Mouse (Mus musculus) limb, embryonic 11.5 days (tissue): ENCODE data around the gene Specc1. TPM values are rescaled to one million over a fixed set of nuclear protein-coding genes. Genes with fewer than 3 reads are reported as not detected.

Experiments
- ATAC-seq: fragments of 200-750 bp; cut with Nextera tagmentation; 2 replicates; pipeline ENCODE4 v1.8.0; 2017; ENCODE audit warnings: low read depth; ENCODE audit not compliant: insufficient number of reproducible peaks, low FRiP score, low TSS enrichment
- DNase-seq: peaks from one replicate; pipeline ENCODE4 v3.0.0-alpha.2; 2015; ENCODE audit warnings: low spot score
- H3K27ac ChIP-seq: fragments of 300-500 bp; sonication (generic); replicated peaks from 2 replicates; pipeline ENCODE4 v1.5.1; 2014; ENCODE audit warnings: low read depth, mild to moderate bottlenecking, low read length
- H3K27me3 ChIP-seq: fragments of 300-500 bp; sonication (generic); 2 replicates; pipeline ENCODE4 v1.6.1; 2014; ENCODE audit warnings: mild to moderate bottlenecking, low read length, mixed read lengths; ENCODE audit not compliant: control insufficient read depth, insufficient read depth
- H3K36me3 ChIP-seq: fragments of 300-500 bp; sonication (generic); 2 replicates; pipeline ENCODE4 v1.6.1; 2014; ENCODE audit warnings: mild to moderate bottlenecking, low read length, moderate library complexity, mixed read lengths; ENCODE audit not compliant: control insufficient read depth, insufficient read depth
- H3K4me1 ChIP-seq: fragments of 300-500 bp; sonication (generic); 2 replicates; pipeline ENCODE4 v1.6.1; 2014; ENCODE audit warnings: low read length, mixed read lengths; ENCODE audit not compliant: control insufficient read depth, insufficient read depth
- H3K4me2 ChIP-seq: fragments of 300-500 bp; sonication (generic); 2 replicates; pipeline ENCODE4 v1.6.1; 2014; ENCODE audit warnings: low read depth, mild to moderate bottlenecking, moderate library complexity; ENCODE audit not compliant: severe bottlenecking
- H3K4me3 ChIP-seq: fragments of 300-500 bp; sonication (generic); 2 replicates; pipeline ENCODE4 v1.5.1; 2014; ENCODE audit warnings: low read depth, low read length
- H3K9ac ChIP-seq: fragments of 300-500 bp; sonication (generic); 2 replicates; pipeline ENCODE4 v1.6.1; 2014; ENCODE audit warnings: mild to moderate bottlenecking, low read length
- H3K9me3 ChIP-seq: fragments of 300-500 bp; sonication (generic); 2 replicates; pipeline ENCODE4 v1.6.1; 2016; ENCODE audit warnings: low read length; ENCODE audit not compliant: control insufficient read depth
- WGBS: fragments of 180-500 bp; shearing (Covaris S2); extraction: QIAGEN DNeasy Blood & Tissue Kit; methylation state at CpG from one replicate; pipeline ENCODE4 v1.1.7; 2014; 5-methylcytosine and 5-hydroxymethylcytosine counted together
- polyA plus RNA-seq: library from polyadenylated mRNA; unstranded; fragments of >200 nt; fragmentation: Nextera tagmentation; extraction: Ambion mirVana; gene quantifications from 2 replicates; pipeline ENCODE4 v1.2.1, GENCODE M21; 2014

Specc1 gene
- polyA plus RNA-seq, 1 experiment from 2014 or later: 17.8 TPM

GRCm38 (mm10) chr11:62010625-62011231 is 54.2 kb downstream of the Specc1 start:
- ATAC-seq (no peak), DNase-seq (no peak)
- WGBS: 71% methylated on average over 16 of the region's 16 CpGs
- Histone ChIP-seq H3K9me3 (no peaks in the 10 kb centered on the region), H3K27me3 (no peaks in the 10 kb centered on the region), H3K36me3 (no peaks in the 10 kb centered on the region), H3K4me3 (no peak overlapping the region), H3K27ac (no peak overlapping the region), H3K9ac (no peak overlapping the region), H3K4me1 (no peaks in the 10 kb centered on the region), H3K4me2 (no peak overlapping the region)

DNA sequence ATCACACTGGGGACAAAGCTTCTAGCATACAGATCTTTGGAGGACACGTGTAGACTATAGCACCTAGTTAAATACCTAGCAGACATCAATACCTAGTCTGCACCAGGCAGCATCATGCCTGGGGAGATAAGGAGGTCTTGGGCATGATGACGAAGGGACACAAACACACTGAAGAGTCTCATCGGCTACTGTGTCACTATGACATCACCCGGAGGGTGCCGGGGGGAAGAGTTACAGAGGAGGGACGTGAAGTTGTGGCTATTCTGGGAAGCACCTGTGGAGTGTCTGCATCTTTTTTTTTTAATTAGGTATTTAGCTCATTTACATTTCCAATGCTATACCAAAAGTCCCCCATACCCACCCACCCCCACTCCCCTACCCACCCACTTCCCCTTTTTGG is 55.5 kb downstream of the Specc1 start:
- WGBS: 91% methylated on average over 6 of the region's 6 CpGs

GRCm38 (mm10) chr11:62013449-62013848 is 56.9 kb downstream of the Specc1 start:
- H3K4me1 ChIP-seq: no peaks in the 10 kb centered on the region
- DNase-seq (no peak), ATAC-seq (no peak)
- WGBS: 77% methylated on average over 3 of the region's 3 CpGs
- no peak overlapping the region for H3K9ac ChIP-seq
- no peaks in the 10 kb centered on the region for H3K36me3 ChIP-seq
- H3K4me2 ChIP-seq: no peak overlapping the region
- H3K4me3 ChIP-seq: no peak overlapping the region
- no peaks in the 10 kb centered on the region for H3K9me3 ChIP-seq
- no peaks in the 10 kb centered on the region for H3K27me3 ChIP-seq
- no peak overlapping the region for H3K27ac ChIP-seq

More for the DNA sequence above, 55.5 kb downstream of the Specc1 start:
- ATAC-seq (no peak), DNase-seq (no peak)
- Histone ChIP-seq H3K27ac (no peak overlapping the region), H3K9me3 (no peaks in the 10 kb centered on the region), H3K9ac (no peak overlapping the region), H3K36me3 (no peaks in the 10 kb centered on the region), H3K4me3 (no peak overlapping the region), H3K4me2 (no peak overlapping the region), H3K4me1 (no peaks in the 10 kb centered on the region), H3K27me3 (no peaks in the 10 kb centered on the region)

GRCm38 (mm10) chr11:62015071-62015654 is 58.6 kb downstream of the Specc1 start:
- Histone ChIP-seq H3K36me3 (no peaks in the 10 kb centered on the region), H3K9me3 (no peaks in the 10 kb centered on the region), H3K27me3 (no peaks in the 10 kb centered on the region), H3K4me2 (no peak overlapping the region), H3K27ac (no peak overlapping the region), H3K4me1 (no peaks in the 10 kb centered on the region), H3K4me3 (no peak overlapping the region), H3K9ac (no peak overlapping the region)
- WGBS: 61% methylated on average over 13 of the region's 13 CpGs
- ATAC-seq (no peak), DNase-seq (no peak)

DNA sequence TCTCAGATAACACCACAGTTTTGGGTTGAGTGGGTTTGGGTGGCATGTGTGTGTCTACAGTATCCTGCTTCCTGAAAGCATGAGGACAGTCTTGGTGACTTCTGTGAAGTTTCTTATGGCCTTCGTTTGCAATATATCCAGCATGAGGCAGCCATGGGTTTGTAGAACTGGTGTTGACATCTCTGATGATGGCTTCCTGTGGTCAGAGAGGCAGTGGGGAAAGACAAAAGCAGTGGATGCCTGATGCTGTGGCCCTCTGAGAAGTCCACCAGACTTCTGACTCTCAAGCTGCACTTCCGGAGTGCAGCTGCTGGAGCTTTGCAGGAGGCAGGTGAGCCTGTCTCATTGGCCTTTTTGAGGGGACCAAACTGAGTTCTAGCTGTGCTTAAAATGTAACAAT is 60.4 kb downstream of the Specc1 start:
- WGBS: 81% methylated on average over 2 of the region's 2 CpGs
- Histone ChIP-seq H3K4me1 (no peaks in the 10 kb centered on the region), H3K27me3 (no peaks in the 10 kb centered on the region), H3K27ac (no peak overlapping the region), H3K9ac (no peak overlapping the region), H3K4me2 (no peak overlapping the region), H3K9me3 (no peaks in the 10 kb centered on the region), H3K4me3 (no peak overlapping the region), H3K36me3 (no peaks in the 10 kb centered on the region)
- ATAC-seq (no peak), DNase-seq (no peak)

DNA sequence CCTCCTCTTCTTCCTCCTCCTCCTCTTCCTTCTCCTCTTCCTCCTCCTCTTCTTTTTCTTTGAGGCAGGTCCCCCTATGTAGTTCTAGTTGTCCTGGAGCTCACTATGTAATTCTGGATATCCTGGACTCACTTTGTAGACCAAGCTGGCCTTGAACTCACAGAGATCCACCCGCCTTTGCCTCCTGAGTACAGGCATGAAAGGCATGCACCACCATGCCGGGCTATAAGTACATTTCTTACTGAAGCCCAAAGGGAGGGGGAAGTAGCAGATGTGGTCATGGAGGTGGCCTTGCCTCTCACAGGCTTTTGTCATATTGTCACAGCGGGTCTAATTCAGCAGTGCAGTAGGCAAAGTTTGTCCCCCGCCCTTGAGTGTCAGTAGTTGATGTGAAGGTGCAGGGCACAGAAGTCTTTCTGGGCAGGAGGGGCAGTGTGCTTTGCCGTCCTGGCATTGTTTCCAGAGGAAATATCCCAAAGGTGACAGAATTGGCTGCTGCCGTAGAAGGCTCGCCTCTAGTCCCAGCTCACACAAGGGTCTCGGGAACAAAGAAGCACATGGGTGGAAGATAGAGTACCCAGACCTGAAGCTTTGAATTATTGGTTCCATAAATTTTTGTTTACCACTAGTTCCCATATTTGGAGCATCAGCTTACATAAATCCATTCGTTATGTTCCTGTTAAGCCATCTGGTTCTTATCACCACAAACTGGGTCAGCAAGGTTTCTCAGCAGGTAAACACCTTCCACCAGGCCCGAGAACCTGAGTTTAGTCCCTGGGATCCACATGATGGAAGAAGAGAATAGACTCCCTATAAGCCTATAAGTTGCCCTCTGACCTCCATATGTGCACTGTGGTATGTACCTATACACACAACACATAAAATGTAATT is 62.0 kb downstream of the Specc1 start:
- Histone ChIP-seq H3K9ac (no peak overlapping the region), H3K36me3 (no peaks in the 10 kb centered on the region), H3K4me2 (no peak overlapping the region; the same call in 1 of the 2 replicates), H3K27ac (no peak overlapping the region), H3K4me1 (no peaks in the 10 kb centered on the region), H3K4me3 (no peak overlapping the region), H3K27me3 (no peaks in the 10 kb centered on the region), H3K9me3 (no peaks in the 10 kb centered on the region)
- 71% methylated on average over 10 of the region's 10 CpGs for WGBS
- DNase-seq (no peak), ATAC-seq (no peak)

- Histone ChIP-seq H3K9me3 (no peaks in the 10 kb centered on the region), H3K4me2 (no peak overlapping the region), H3K4me3 (no peak overlapping the region), H3K36me3 (no peaks in the 10 kb centered on the region), H3K9ac (no peak overlapping the region), H3K27me3 (no peaks in the 10 kb centered on the region), H3K27ac (no peak overlapping the region), H3K4me1 (no peaks in the 10 kb centered on the region)
- ATAC-seq: no peak
- no peak for DNase-seq
- 69% methylated on average over 3 of the region's 3 CpGs for WGBS
Observed at GRCm38 (mm10) chr11:62019857-62020256, 63.3 kb downstream of the Specc1 start.

DNA sequence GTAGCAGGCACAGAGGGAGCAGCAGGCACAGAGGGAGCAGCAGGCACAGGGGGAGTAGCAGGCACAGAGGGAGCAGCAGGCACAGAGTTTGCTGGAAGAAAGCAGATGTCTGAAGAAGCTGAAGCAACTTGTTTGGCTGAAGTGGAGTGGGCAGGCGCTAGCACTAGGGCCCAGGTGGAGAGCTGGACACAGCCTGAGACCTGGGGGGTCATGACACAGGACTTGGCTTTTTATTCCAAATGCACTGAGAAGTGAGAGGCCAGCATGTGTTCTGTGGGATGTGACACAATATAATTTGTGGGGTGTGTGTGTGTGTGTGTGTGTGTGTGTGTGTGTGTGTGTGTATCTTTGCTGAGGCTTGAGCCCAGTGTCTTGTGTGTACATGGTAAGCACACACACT is 64.3 kb downstream of the Specc1 start:
- no peaks in the 10 kb centered on the region for H3K4me1 ChIP-seq
- no peak overlapping the region for H3K27ac ChIP-seq
- no peak for ATAC-seq
- H3K27me3 ChIP-seq: no peaks in the 10 kb centered on the region
- H3K4me3 ChIP-seq: no peak overlapping the region
- DNase-seq: no peak
- 72% methylated on average over 1 of the region's 1 CpGs for WGBS
- no peak overlapping the region for H3K4me2 ChIP-seq
- no peaks in the 10 kb centered on the region for H3K9me3 ChIP-seq
- H3K36me3 ChIP-seq: no peaks in the 10 kb centered on the region
- H3K9ac ChIP-seq: no peak overlapping the region
